Mouse (Mus musculus) G1E (cell line): ENCODE results near the gene Rasl11b.

ENCODE experiments used
- CTCF ChIP-seq: IDR thresholded peaks from 2 replicates; pipeline ENCODE4 v1.5.1; 2012; ENCODE audit warnings: low read depth, low read length, inconsistent platforms, mixed read lengths
- GATA1 ChIP-seq: IDR thresholded peaks from 2 replicates; pipeline ENCODE4 v1.6.1; 2012; ENCODE audit warnings: borderline replicate concordance, low read length, inconsistent platforms, mixed read lengths
- GATA2 ChIP-seq: IDR thresholded peaks from 2 replicates; pipeline ENCODE4 v1.6.1; 2012; ENCODE audit warnings: low read depth, low read length, inconsistent platforms, borderline replicate concordance
- POLR2AphosphoS5 ChIP-seq: IDR thresholded peaks from 2 replicates; pipeline ENCODE4 v1.6.1; 2012; ENCODE audit warnings: low read depth, low read length, inconsistent platforms; ENCODE audit not compliant: insufficient replicate concordance
- TAL1 ChIP-seq: conservative IDR thresholded peaks from 2 replicates; pipeline ENCODE4 v1.6.1; 2012; ENCODE audit warnings: low read depth, low read length, inconsistent platforms, mixed read lengths

GRCm38 (mm10) chr5:74155860-74156351, 39.2 kb upstream of the Rasl11b start:
- no peak for TF ChIP-seq CTCF
- no peak for TF ChIP-seq POLR2AphosphoS5
- no peak for TF ChIP-seq GATA1
- TF ChIP-seq TAL1, result no peak
- no peak for TF ChIP-seq GATA2
